Mouse (Mus musculus) hindbrain, embryonic 16.5 days (tissue): ENCODE data around the gene Ppt2. TPM values are rescaled to one million over a fixed set of nuclear protein-coding genes. Genes with fewer than 3 reads are reported as not detected.

Experiments used
- ATAC-seq: fragments of 200-750 bp; cut with Nextera tagmentation; 2 replicates; pipeline ENCODE4 v1.8.0; 2017; ENCODE audit warnings: moderate TSS enrichment, moderate library complexity
- H3K27ac ChIP-seq: fragments of 300-500 bp; sonication (generic); 2 replicates; pipeline ENCODE4 v1.5.1; 2014; ENCODE audit warnings: low read depth, mild to moderate bottlenecking, control low read depth, low read length, moderate library complexity
- H3K27me3 ChIP-seq: fragments of 300-500 bp; sonication (generic); replicated peaks from 2 replicates; pipeline ENCODE4 v1.6.1; 2014; ENCODE audit warnings: low read length; ENCODE audit not compliant: control insufficient read depth, insufficient read depth
- H3K36me3 ChIP-seq: fragments of 300-500 bp; sonication (generic); 2 replicates; pipeline ENCODE4 v1.6.1; 2014; ENCODE audit warnings: mild to moderate bottlenecking, low read length, moderate library complexity, mixed read lengths; ENCODE audit not compliant: control insufficient read depth, insufficient read depth
- H3K4me1 ChIP-seq: fragments of 300-500 bp; sonication (generic); 2 replicates; pipeline ENCODE4 v1.6.1; 2014; ENCODE audit warnings: low read depth, low read length; ENCODE audit not compliant: control insufficient read depth, insufficient read depth
- H3K4me2 ChIP-seq: fragments of 300-500 bp; sonication (generic); 2 replicates; pipeline ENCODE4 v1.6.1; 2014; ENCODE audit warnings: mild to moderate bottlenecking, low read length, control low read depth, moderate library complexity
- H3K4me3 ChIP-seq: fragments of 300-500 bp; sonication (generic); 2 replicates; pipeline ENCODE4 v1.5.1; 2014; ENCODE audit warnings: mild to moderate bottlenecking, low read length, control low read depth, moderate library complexity
- H3K9ac ChIP-seq: fragments of 300-500 bp; sonication (generic); 2 replicates; pipeline ENCODE4 v1.6.1; 2014; ENCODE audit warnings: low read depth, mild to moderate bottlenecking, control low read depth, low read length, moderate library complexity
- H3K9me3 ChIP-seq: fragments of 300-500 bp; sonication (generic); 2 replicates; pipeline ENCODE4 v1.6.1; 2014; ENCODE audit warnings: mild to moderate bottlenecking, low read length, moderate library complexity; ENCODE audit not compliant: control insufficient read depth
- WGBS: fragments of 180-500 bp; shearing (Covaris S2); extraction: QIAGEN DNeasy Blood & Tissue Kit; methylation state at CpG from one replicate; pipeline ENCODE4 v1.1.7; 2014; 5-methylcytosine and 5-hydroxymethylcytosine counted together
- polyA plus RNA-seq: library from polyadenylated mRNA; unstranded; fragments of >200 nt; fragmentation: Nextera tagmentation; extraction: Ambion mirVana; gene quantifications from 2 replicates; pipeline ENCODE4 v1.2.1, GENCODE M21; 2015

The Ppt2 gene
- polyA plus RNA-seq, 1 experiment from 2014 or later, result 19.9 TPM

GRCm38 (mm10) chr17:34589206-34589605 is 39.1 kb downstream of the Ppt2 start:
- no peaks in the 10 kb centered on the region for H3K36me3 ChIP-seq
- no peak overlapping the region for H3K27ac ChIP-seq
- no peak overlapping the region for H3K4me3 ChIP-seq
- no peak overlapping the region for H3K9ac ChIP-seq
- ATAC-seq, result no peak
- no peak overlapping the region for H3K4me2 ChIP-seq
- 44% methylated on average over 7 of the region's 7 CpGs for WGBS
- no peaks in the 10 kb centered on the region for H3K9me3 ChIP-seq
- no peaks in the 10 kb centered on the region for H3K27me3 ChIP-seq
- H3K4me1 ChIP-seq, result peaks cover 35% of the 10 kb centered on the region

GRCm38 (mm10) chr17:34588767-34589166 is 39.5 kb downstream of the Ppt2 start:
- WGBS, result 59% methylated on average over 3 of the region's 3 CpGs
- H3K4me3 ChIP-seq, result no peak overlapping the region
- peaks cover 31% of the 10 kb centered on the region for H3K4me1 ChIP-seq
- no peaks in the 10 kb centered on the region for H3K36me3 ChIP-seq
- H3K9ac ChIP-seq, result no peak overlapping the region
- no peak overlapping the region for H3K4me2 ChIP-seq
- no peaks in the 10 kb centered on the region for H3K27me3 ChIP-seq
- ATAC-seq, result no peak
- H3K27ac ChIP-seq, result no peak overlapping the region
- no peaks in the 10 kb centered on the region for H3K9me3 ChIP-seq

GRCm38 (mm10) chr17:34587814-34588213 is 40.5 kb downstream of the Ppt2 start:
- Histone ChIP-seq H3K9me3 (no peaks in the 10 kb centered on the region), H3K4me3 (peak overlapping the region; percentile 70), H3K36me3 (no peaks in the 10 kb centered on the region), H3K9ac (peak overlapping the region; percentile 81), H3K4me1 (peaks cover 27% of the 10 kb centered on the region), H3K27ac (peak overlapping the region; percentile 99), H3K4me2 (peak overlapping the region; percentile 69), H3K27me3 (no peaks in the 10 kb centered on the region)
- WGBS, result 3% methylated on average over 19 of the region's 19 CpGs
- ATAC-seq, result no peak

DNA sequence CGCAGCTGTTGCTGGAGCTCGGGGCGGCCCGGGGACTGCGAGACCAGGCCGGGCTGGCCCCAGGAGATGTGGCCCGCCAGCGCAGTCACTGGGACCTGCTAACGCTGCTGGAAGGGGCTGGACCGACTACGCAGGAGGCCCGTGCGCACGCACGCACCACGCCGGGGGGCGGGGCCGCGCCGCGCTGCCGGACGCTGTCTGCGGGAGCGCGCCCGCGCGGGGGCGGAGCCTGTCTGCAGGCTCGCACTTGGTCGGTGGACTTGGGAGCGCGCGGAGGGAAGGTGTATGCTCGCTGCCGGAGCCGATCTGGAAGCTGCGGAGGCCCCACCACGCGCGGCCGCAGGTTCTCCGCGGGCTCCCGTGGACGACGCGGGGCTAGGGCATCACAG is 40.9 kb downstream of the Ppt2 start:
- peak overlapping the region; percentile 99 for H3K27ac ChIP-seq
- ATAC-seq, result peak; percentile 85
- H3K9ac ChIP-seq, result peak overlapping the region; percentile 81
- under 1% methylated on average over 41 of the region's 50 CpGs for WGBS
- no peaks in the 10 kb centered on the region for H3K27me3 ChIP-seq
- no peaks in the 10 kb centered on the region for H3K36me3 ChIP-seq
- H3K4me2 ChIP-seq, result peak overlapping the region; percentile 69
- H3K4me1 ChIP-seq, result peaks cover 27% of the 10 kb centered on the region
- peak overlapping the region; percentile 70 for H3K4me3 ChIP-seq
- no peaks in the 10 kb centered on the region for H3K9me3 ChIP-seq

- H3K4me1 ChIP-seq, result peaks cover 27% of the 10 kb centered on the region
- peak overlapping the region; percentile 70 for H3K4me3 ChIP-seq
- ATAC-seq, result peak; percentile 84
- WGBS, result 0% methylated on average over 36 of the region's 38 CpGs
- peak overlapping the region; percentile 81 for H3K9ac ChIP-seq
- H3K36me3 ChIP-seq, result no peaks in the 10 kb centered on the region
- peak overlapping the region; percentile 99 for H3K27ac ChIP-seq
- no peaks in the 10 kb centered on the region for H3K27me3 ChIP-seq
- peak overlapping the region; percentile 69 for H3K4me2 ChIP-seq
- H3K9me3 ChIP-seq, result no peaks in the 10 kb centered on the region
These were observed 41.4 kb downstream of the Ppt2 start for GRCm38 (mm10) chr17:34586796-34587422.

- Histone ChIP-seq H3K4me2 (peak overlapping the region; percentile 69), H3K4me1 (peaks cover 22% of the 10 kb centered on the region), H3K27ac (peak overlapping the region; percentile 99), H3K9me3 (no peaks in the 10 kb centered on the region), H3K27me3 (no peaks in the 10 kb centered on the region), H3K4me3 (peak overlapping the region; percentile 70), H3K36me3 (no peaks in the 10 kb centered on the region), H3K9ac (peak overlapping the region; percentile 81)
- 15% methylated on average over 32 of the region's 32 CpGs for WGBS
- peak; percentile 13 for ATAC-seq
These were observed 42.2 kb downstream of the Ppt2 start for GRCm38 (mm10) chr17:34585877-34586771.

DNA sequence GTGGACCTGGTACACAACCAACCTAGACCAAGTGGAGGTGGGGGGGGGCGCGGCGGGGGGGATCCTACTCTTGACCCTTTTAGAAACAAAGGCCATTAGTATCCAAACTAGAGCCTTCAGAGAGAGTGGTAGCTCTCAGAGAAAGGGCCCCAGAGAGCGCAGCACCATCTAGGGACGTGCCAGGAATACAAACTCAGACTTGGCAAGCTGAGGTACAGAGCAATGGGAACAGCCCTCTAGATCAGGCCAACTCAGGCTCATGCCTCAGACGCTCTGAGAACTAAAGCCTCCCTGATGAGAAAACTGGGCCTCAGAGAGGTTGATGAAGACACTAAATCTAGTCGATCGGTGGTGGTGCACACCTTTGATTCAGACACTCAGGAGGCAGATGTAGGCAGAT is 43.2 kb downstream of the Ppt2 start:
- no peak for ATAC-seq
- WGBS, result 82% methylated on average over 8 of the region's 8 CpGs

DNA sequence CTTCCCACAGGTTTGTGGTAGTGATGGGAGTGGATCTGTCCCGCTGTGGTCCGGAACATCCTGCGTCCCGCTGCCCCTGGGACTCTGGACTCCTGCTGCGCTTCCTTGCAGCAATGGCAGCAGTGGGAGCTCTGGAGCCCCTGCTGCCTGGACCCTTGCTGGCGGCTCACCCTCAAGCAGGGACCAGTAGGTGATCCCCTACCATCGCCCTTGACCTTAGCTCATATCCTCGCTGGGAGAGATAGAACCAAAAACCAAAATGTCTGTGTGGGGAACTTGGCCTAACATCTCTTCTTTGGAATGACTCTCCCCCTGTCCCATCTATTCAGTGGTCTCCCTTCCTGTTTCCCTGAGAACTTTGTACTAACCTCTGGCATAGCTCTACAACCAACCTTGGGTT is 44.5 kb downstream of the Ppt2 start:
- no peak overlapping the region for H3K4me3 ChIP-seq
- no peak overlapping the region for H3K27ac ChIP-seq
- no peak for ATAC-seq
- no peaks in the 10 kb centered on the region for H3K36me3 ChIP-seq
- no peak overlapping the region for H3K4me2 ChIP-seq
- no peaks in the 10 kb centered on the region for H3K9me3 ChIP-seq
- 81% methylated on average over 7 of the region's 8 CpGs for WGBS
- no peak overlapping the region for H3K9ac ChIP-seq
- peaks cover 15% of the 10 kb centered on the region for H3K4me1 ChIP-seq
- no peaks in the 10 kb centered on the region for H3K27me3 ChIP-seq

More for the DNA sequence above, 43.2 kb downstream of the Ppt2 start:
- Histone ChIP-seq H3K27ac (0 out of 2 replicates have a peak overlapping the region, but pooled peaks have one; percentile 39), H3K9me3 (no peaks in the 10 kb centered on the region), H3K4me3 (no peak overlapping the region), H3K9ac (no peak overlapping the region), H3K27me3 (no peaks in the 10 kb centered on the region), H3K4me1 (peaks cover 15% of the 10 kb centered on the region), H3K36me3 (no peaks in the 10 kb centered on the region), H3K4me2 (no peak overlapping the region)

DNA sequence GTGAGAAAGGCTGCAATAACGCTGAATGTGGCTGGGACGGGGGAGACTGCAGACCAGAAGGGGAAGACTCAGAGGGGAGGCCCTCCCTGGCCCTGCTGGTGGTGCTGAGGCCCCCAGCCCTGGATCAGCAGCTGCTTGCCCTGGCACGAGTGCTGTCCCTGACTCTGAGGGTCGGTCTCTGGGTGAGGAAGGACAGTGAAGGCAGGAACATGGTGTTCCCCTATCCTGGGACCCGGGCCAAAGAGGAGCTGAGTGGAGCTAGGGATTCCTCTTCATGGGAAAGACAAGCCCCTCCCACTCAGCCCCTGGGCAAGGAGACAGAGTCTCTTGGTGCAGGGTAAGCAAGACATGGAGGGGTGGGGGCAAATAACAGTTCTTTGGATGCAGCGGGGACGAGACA is 44.9 kb downstream of the Ppt2 start:
- H3K4me1 ChIP-seq, result peaks cover 15% of the 10 kb centered on the region
- no peak overlapping the region for H3K27ac ChIP-seq
- 60% methylated on average over 7 of the region's 7 CpGs for WGBS
- H3K36me3 ChIP-seq, result no peaks in the 10 kb centered on the region
- no peak overlapping the region for H3K4me3 ChIP-seq
- H3K4me2 ChIP-seq, result no peak overlapping the region
- H3K27me3 ChIP-seq, result no peaks in the 10 kb centered on the region
- no peak overlapping the region for H3K9ac ChIP-seq
- ATAC-seq, result no peak
- H3K9me3 ChIP-seq, result no peaks in the 10 kb centered on the region
